Mouse (Mus musculus): ENCODE data around the gene Crkl. TPM values are rescaled to one million over a fixed set of nuclear protein-coding genes. Genes with fewer than 3 reads are reported as not detected.

Gene Crkl
- polyA plus RNA-seq (2016; fragmentation: Nextera tagmentation; extraction: Ambion mirVana) = 44.7 and 57.7 TPM in 2 replicates

- Histone ChIP-seq H3K4me3 (peak within 1 kb of the TSS; percentile 90), H3K27ac (ENCODE audit: poor library complexity, severe bottlenecking) (peak within 1 kb of the TSS; percentile 98), H3K4me2 (peak within 1 kb of the TSS; percentile 77), H3K27me3 (replicated peaks) (no peaks in the 10 kb centered on the region), H3K9me3 (replicated peaks) (no peaks in the 10 kb centered on the region), H3K9ac (peak within 1 kb of the TSS; percentile 96), H3K36me3 (peaks cover 17% of the 10 kb centered on the region), H3K4me1 (replicated peaks) (peaks cover 16% of the 10 kb centered on the region)
- under 1% methylated on average over 63 of the region's 63 CpGs for WGBS
- peak; percentile 99 for ATAC-seq (ENCODE audit: insufficient number of reproducible peaks, low FRiP score)
Measured at GRCm38 (mm10) chr16:17451541-17452372, at the start of gene Crkl. TSS of gene Crkl (plus strand) at chr16:17451987.

- H3K4me3 ChIP-seq = no peak overlapping the region
- no peaks in the 10 kb centered on the region for H3K9me3 ChIP-seq (replicated peaks)
- H3K27ac ChIP-seq (ENCODE audit: poor library complexity, severe bottlenecking) = no peak overlapping the region
- H3K4me1 ChIP-seq (replicated peaks) = peaks cover 19% of the 10 kb centered on the region
- H3K9ac ChIP-seq = no peak overlapping the region
- H3K27me3 ChIP-seq (replicated peaks) = no peaks in the 10 kb centered on the region
- no peak for ATAC-seq (ENCODE audit: insufficient number of reproducible peaks, low FRiP score)
- 68% methylated on average over 1 of the region's 1 CpGs for WGBS
- peaks cover 6% of the 10 kb centered on the region; the same call in 1 of the 2 replicates for H3K36me3 ChIP-seq
- no peak overlapping the region for H3K4me2 ChIP-seq
Measured at GRCm38 (mm10) chr16:17402855-17403254, 48.9 kb upstream of the Crkl start.

- H3K9ac ChIP-seq = peak overlapping the region; percentile 91
- peak overlapping the region; percentile 92 for H3K4me3 ChIP-seq
- peak overlapping the region; percentile 74 for H3K4me2 ChIP-seq
- H3K27ac ChIP-seq (ENCODE audit: poor library complexity, severe bottlenecking) = peak overlapping the region; percentile 79
- peak; percentile 66 for ATAC-seq (ENCODE audit: insufficient number of reproducible peaks, low FRiP score)
- H3K27me3 ChIP-seq (replicated peaks) = no peaks in the 10 kb centered on the region
- peaks cover 6% of the 10 kb centered on the region; the same call in 1 of the 2 replicates for H3K36me3 ChIP-seq
- 1% methylated on average over 22 of the region's 22 CpGs for WGBS
- no peaks in the 10 kb centered on the region for H3K9me3 ChIP-seq (replicated peaks)
- H3K4me1 ChIP-seq (replicated peaks) = peaks cover 24% of the 10 kb centered on the region
Measured at GRCm38 (mm10) chr16:17405271-17405696, 46.5 kb upstream of the Crkl start.

- no peaks in the 10 kb centered on the region for H3K27me3 ChIP-seq (replicated peaks)
- peak within 1 kb of the TSS; percentile 91 for H3K9ac ChIP-seq
- H3K4me1 ChIP-seq (replicated peaks) = peaks cover 26% of the 10 kb centered on the region
- peak within 1 kb of the TSS; percentile 92 for H3K4me3 ChIP-seq
- no peaks in the 10 kb centered on the region for H3K9me3 ChIP-seq (replicated peaks)
- peaks cover 6% of the 10 kb centered on the region; the same call in 1 of the 2 replicates for H3K36me3 ChIP-seq
- WGBS = under 1% methylated on average over 56 of the region's 69 CpGs
- peak; percentile 96 for ATAC-seq (ENCODE audit: insufficient number of reproducible peaks, low FRiP score)
- peak within 1 kb of the TSS; percentile 79 for H3K27ac ChIP-seq (ENCODE audit: poor library complexity, severe bottlenecking)
- peak within 1 kb of the TSS; percentile 74 for H3K4me2 ChIP-seq
Measured at GRCm38 (mm10) chr16:17405736-17406443, 45.9 kb upstream of the Crkl start, which contains the start of the genes Snap29 and Pi4ka. TSS of gene Snap29 (plus strand) at chr16:17405986. TSS of gene Pi4ka (minus strand) at chr16:17406314.

- Histone ChIP-seq H3K36me3 (peaks cover 6% of the 10 kb centered on the region; the same call in 1 of the 2 replicates), H3K27me3 (replicated peaks) (no peaks in the 10 kb centered on the region), H3K4me3 (peak overlapping the region; percentile 92), H3K4me1 (replicated peaks) (peaks cover 26% of the 10 kb centered on the region), H3K27ac (ENCODE audit: poor library complexity, severe bottlenecking) (no peak overlapping the region), H3K9ac (peak overlapping the region; percentile 88), H3K9me3 (replicated peaks) (no peaks in the 10 kb centered on the region), H3K4me2 (peak overlapping the region; percentile 74)
- ATAC-seq (ENCODE audit: insufficient number of reproducible peaks, low FRiP score) = no peak
- 27% methylated on average over 9 of the region's 9 CpGs for WGBS
Measured at GRCm38 (mm10) chr16:17406512-17407231, 45.1 kb upstream of the Crkl start.

- no peak for ATAC-seq (ENCODE audit: insufficient number of reproducible peaks, low FRiP score)
- Histone ChIP-seq H3K27ac (ENCODE audit: poor library complexity, severe bottlenecking) (no peak overlapping the region), H3K27me3 (replicated peaks) (no peaks in the 10 kb centered on the region), H3K9ac (no peak overlapping the region), H3K9me3 (replicated peaks) (no peaks in the 10 kb centered on the region), H3K4me2 (no peak overlapping the region), H3K4me3 (no peak overlapping the region), H3K36me3 (no peaks in the 10 kb centered on the region), H3K4me1 (replicated peaks) (peaks cover 25% of the 10 kb centered on the region)
- WGBS = 92% methylated on average over 2 of the region's 2 CpGs
Measured at GRCm38 (mm10) chr16:17409046-17409445, 42.7 kb upstream of the Crkl start.

GRCm38 (mm10) chr16:17410209-17410608 is 41.6 kb upstream of the Crkl start:
- no peaks in the 10 kb centered on the region for H3K9me3 ChIP-seq (replicated peaks)
- no peak for ATAC-seq (ENCODE audit: insufficient number of reproducible peaks, low FRiP score)
- no peak overlapping the region for H3K9ac ChIP-seq
- WGBS = 33% methylated on average over 4 of the region's 4 CpGs
- peaks cover 15% of the 10 kb centered on the region for H3K4me1 ChIP-seq (replicated peaks)
- no peak overlapping the region for H3K27ac ChIP-seq (ENCODE audit: poor library complexity, severe bottlenecking)
- 0 out of 2 replicates have a peak overlapping the region, but pooled peaks have one; percentile 5 for H3K4me2 ChIP-seq
- no peaks in the 10 kb centered on the region for H3K36me3 ChIP-seq
- no peaks in the 10 kb centered on the region for H3K27me3 ChIP-seq (replicated peaks)
- H3K4me3 ChIP-seq = no peak overlapping the region

- Histone ChIP-seq H3K36me3 (peaks cover 68% of the 10 kb centered on the region), H3K9ac (no peak overlapping the region), H3K4me1 (replicated peaks) (no peaks in the 10 kb centered on the region), H3K4me3 (no peak overlapping the region), H3K9me3 (replicated peaks) (no peaks in the 10 kb centered on the region), H3K4me2 (no peak overlapping the region), H3K27me3 (replicated peaks) (no peaks in the 10 kb centered on the region), H3K27ac (ENCODE audit: poor library complexity, severe bottlenecking) (no peak overlapping the region)
- no peak for ATAC-seq (ENCODE audit: insufficient number of reproducible peaks, low FRiP score)
- 73% methylated on average over 3 of the region's 3 CpGs for WGBS
Measured at GRCm38 (mm10) chr16:17423021-17423420, 28.8 kb upstream of the Crkl start.

- Histone ChIP-seq H3K36me3 (peaks cover 20% of the 10 kb centered on the region), H3K4me1 (replicated peaks) (no peaks in the 10 kb centered on the region), H3K27ac (ENCODE audit: poor library complexity, severe bottlenecking) (no peak overlapping the region), H3K4me3 (no peak overlapping the region), H3K9me3 (replicated peaks) (no peaks in the 10 kb centered on the region; the same call in 1 of the 2 replicates), H3K27me3 (replicated peaks) (no peaks in the 10 kb centered on the region), H3K4me2 (no peak overlapping the region), H3K9ac (no peak overlapping the region)
- ATAC-seq (ENCODE audit: insufficient number of reproducible peaks, low FRiP score) = no peak
- 74% methylated on average over 2 of the region's 2 CpGs for WGBS
Measured at GRCm38 (mm10) chr16:17432576-17432975, 19.2 kb upstream of the Crkl start.

GRCm38 (mm10) chr16:17452373-17452715 is 557 bp downstream of the Crkl start:
- peak; percentile 57 for ATAC-seq (ENCODE audit: insufficient number of reproducible peaks, low FRiP score)
- WGBS = under 1% methylated on average over 24 of the region's 24 CpGs
- Histone ChIP-seq H3K27me3 (replicated peaks) (no peaks in the 10 kb centered on the region), H3K4me2 (peak overlapping the region; percentile 77), H3K9me3 (replicated peaks) (no peaks in the 10 kb centered on the region), H3K4me3 (peak overlapping the region; percentile 90), H3K27ac (ENCODE audit: poor library complexity, severe bottlenecking) (peak overlapping the region; percentile 98), H3K36me3 (peaks cover 23% of the 10 kb centered on the region), H3K9ac (peak overlapping the region; percentile 96), H3K4me1 (replicated peaks) (peaks cover 16% of the 10 kb centered on the region)

Measured in heart, embryonic 12.5 days (tissue).